Mouse (Mus musculus) ES-Bruce4 (cell line): Measurements from ENCODE around the gene Olfr215.

Source experiments
- CTCF ChIP-seq: IDR thresholded peaks from one replicate; pipeline ENCODE4 v1.8.1; 2011; ENCODE audit warnings: low read depth, low read length
- POLR2A ChIP-seq: IDR thresholded peaks from one replicate; pipeline ENCODE4 v1.8.1; 2011; ENCODE audit warnings: low read length; ENCODE audit not compliant: insufficient read depth

- no peak for TF ChIP-seq CTCF
- TF ChIP-seq POLR2A: no peak
These were observed 45.8 kb upstream of the Olfr215 start for GRCm38 (mm10) chr6:116629766-116630165.
